Mouse (Mus musculus): ENCODE measurements at regions not wholly inside any gene's neighbourhood (a gene's known extent, or its start where the extent isn't known, plus 50 kb on each side); places are given as distances from the start of the nearest gene placed in this dataset.

GRCm38 (mm10) chr14:54148121-54148520 lies 105.8 kb downstream of the Dad1 start:
- TF ChIP-seq POLR2AphosphoS2 (IDR thresholded peaks at IDR 0.05; ENCODE audit: low read depth, low read length) (no peak), NRF1 (IDR thresholded peaks at IDR 0.05; ENCODE audit: low read depth, low read length) (no peak), POLR2A (IDR thresholded peaks at IDR 0.05; ENCODE audit: low read depth, low read length) (no peak), UBTF (IDR thresholded peaks at IDR 0.05; ENCODE audit: low read depth, low read length) (no peak), CTCF (conservative IDR thresholded peaks at IDR 0.05 in 1 of 2, IDR thresholded peaks at IDR 0.05 in 1 of 2; ENCODE audit: low read depth in 2 of 2, low read length in 2 of 2) (no peak), MAZ (IDR thresholded peaks at IDR 0.05; ENCODE audit: low read depth, low read length) (no peak), USF1 (IDR thresholded peaks at IDR 0.05; ENCODE audit: low read depth, low read length) (no peak), SIN3A (IDR thresholded peaks at IDR 0.05; ENCODE audit: low read length) (no peak), MXI1 (IDR thresholded peaks at IDR 0.05; ENCODE audit: low read depth, low read length) (no peak), USF2 (conservative IDR thresholded peaks at IDR 0.05; ENCODE audit: low read depth, low read length) (no peak), E2F4 (IDR thresholded peaks at IDR 0.05; ENCODE audit: insufficient replicate concordance, low read depth, low read length) (no peak), MEF2A (IDR thresholded peaks at IDR 0.05; ENCODE audit: borderline replicate concordance, low read depth, low read length) (no peak), SMC3 (IDR thresholded peaks at IDR 0.05; ENCODE audit: low read depth, low read length) (no peak)
